Mouse (Mus musculus): ENCODE data around the gene Rpl37a. TPM values are rescaled to one million over a fixed set of nuclear protein-coding genes. Genes with fewer than 3 reads are reported as not detected.
A peak's percentile ranks its signal among the peaks of the same experiment; 100 is the strongest.

Gene Rpl37a
- polyA plus RNA-seq (2015; fragmentation: Nextera tagmentation; extraction: Ambion mirVana), result 860 and 1,102 TPM in 2 replicates

DNA sequence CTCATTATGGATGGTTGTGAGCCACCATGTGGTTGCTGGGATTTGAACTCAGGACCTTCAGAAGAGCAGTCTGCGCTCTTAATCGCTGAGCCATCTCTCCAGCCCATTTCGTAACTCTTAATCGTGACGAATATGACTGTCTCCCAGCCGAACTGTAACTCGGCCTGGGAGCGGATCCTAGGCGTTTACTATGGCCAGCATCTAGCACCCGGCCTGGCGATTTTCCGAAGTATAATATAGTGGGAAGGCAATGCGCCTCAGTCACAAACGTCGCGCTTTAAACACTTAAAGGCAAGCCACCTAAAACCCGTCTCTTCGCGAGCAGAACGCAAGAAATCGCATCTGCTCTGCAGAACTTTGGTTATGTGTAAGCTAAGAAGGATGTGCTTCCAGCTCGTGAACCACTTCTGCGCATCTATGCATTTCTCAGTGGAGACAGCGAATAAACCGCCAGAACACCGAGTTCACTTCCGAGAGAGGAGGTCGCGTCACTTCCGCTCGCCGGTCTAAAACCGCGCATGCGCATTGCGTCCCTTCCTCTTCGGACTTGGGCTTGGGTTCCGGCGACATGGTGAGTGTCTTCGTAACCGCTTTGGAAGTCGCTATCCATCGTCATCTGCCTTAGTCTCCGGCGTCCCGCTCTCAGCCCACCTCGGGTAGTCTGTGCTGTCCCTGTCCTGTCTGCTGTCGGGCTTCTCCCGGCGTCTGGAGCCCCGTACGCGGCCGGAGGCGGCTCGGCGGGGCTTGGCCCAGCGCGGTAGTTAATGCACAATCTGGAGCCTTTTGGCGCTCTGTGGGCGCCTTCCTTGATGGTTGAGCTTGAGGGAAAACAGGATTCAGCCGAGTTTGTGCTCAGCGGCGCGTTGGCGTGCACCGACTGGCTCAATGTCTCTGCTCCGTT lies at the start of gene Rpl37a:
Gene Rpl37a (plus strand): TSS at position 538 of the 901 bp plus-strand sequence.
- Histone ChIP-seq H3K9me3 (replicated peaks) (no peaks in the 10 kb centered on the region), H3K4me3 (peak within 1 kb of the TSS; percentile 81), H3K4me1 (replicated peaks) (peaks cover 20% of the 10 kb centered on the region), H3K27ac (peak within 1 kb of the TSS; percentile 89), H3K9ac (peak within 1 kb of the TSS; percentile 83), H3K36me3 (peaks cover 32% of the 10 kb centered on the region), H3K27me3 (no peaks in the 10 kb centered on the region), H3K4me2 (peak within 1 kb of the TSS; percentile 84)
- peak; percentile 87 for ATAC-seq (replicated peaks; ENCODE audit: insufficient number of reproducible peaks, insufficient read depth, low FRiP score, low read depth)
- WGBS, result 2% methylated on average over 68 of the region's 68 CpGs

DNA sequence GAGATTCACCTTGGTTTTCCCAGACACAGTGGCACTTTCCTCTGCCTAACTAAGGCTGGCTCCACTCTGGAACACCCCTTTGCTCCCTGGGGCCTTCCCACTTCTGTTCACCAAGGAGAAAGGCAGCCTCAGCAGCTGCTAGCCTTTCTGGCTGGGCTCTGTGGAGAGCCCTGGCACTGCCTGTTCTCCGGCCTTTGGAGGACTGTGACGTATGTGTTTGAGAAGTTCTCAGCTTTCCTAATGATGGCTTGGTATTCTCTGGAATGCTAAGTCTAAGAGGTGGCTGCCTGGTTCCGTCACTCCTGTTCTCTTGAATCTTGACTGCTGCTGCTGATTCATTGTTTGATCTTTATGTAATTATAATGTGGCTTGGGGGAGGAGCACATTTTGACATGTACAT lies 38.0 kb upstream of the Rpl37a start:
- no peak for ATAC-seq (replicated peaks; ENCODE audit: insufficient number of reproducible peaks, insufficient read depth, low FRiP score, low read depth)
- Histone ChIP-seq H3K4me2 (no peak overlapping the region), H3K9ac (no peak overlapping the region), H3K27me3 (no peaks in the 10 kb centered on the region), H3K4me3 (no peak overlapping the region), H3K36me3 (no peaks in the 10 kb centered on the region), H3K4me1 (replicated peaks) (no peaks in the 10 kb centered on the region), H3K9me3 (replicated peaks) (no peaks in the 10 kb centered on the region), H3K27ac (no peak overlapping the region)
- 44% methylated on average over 3 of the region's 3 CpGs for WGBS

DNA sequence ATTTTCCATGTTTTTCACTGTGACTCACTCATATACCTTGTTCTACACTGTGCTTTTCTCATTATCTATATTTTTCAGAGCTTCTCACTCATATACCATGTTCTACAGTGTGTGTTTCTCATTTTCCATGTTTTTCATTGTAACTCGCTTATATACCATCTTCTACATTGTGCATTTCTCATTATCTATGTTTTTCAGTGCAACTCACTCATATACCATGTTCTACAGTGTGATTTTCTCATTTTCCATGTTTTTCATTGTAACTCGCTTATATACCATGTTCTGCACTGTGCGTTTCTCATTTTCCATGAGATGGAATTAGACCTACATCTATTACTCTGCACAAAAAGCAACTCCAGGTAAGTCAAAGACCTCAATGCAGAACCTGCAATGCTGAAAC lies 14.8 kb upstream of the Rpl37a start:
- no peak overlapping the region for H3K4me2 ChIP-seq
- no peak for ATAC-seq (replicated peaks; ENCODE audit: insufficient number of reproducible peaks, insufficient read depth, low FRiP score, low read depth)
- no peaks in the 10 kb centered on the region for H3K4me1 ChIP-seq (replicated peaks)
- no peak overlapping the region for H3K9ac ChIP-seq
- H3K36me3 ChIP-seq, result no peaks in the 10 kb centered on the region
- H3K27ac ChIP-seq, result no peak overlapping the region
- H3K27me3 ChIP-seq, result no peaks in the 10 kb centered on the region
- 46% methylated on average over 3 of the region's 3 CpGs for WGBS
- no peak overlapping the region for H3K4me3 ChIP-seq
- H3K9me3 ChIP-seq (replicated peaks), result no peaks in the 10 kb centered on the region

DNA sequence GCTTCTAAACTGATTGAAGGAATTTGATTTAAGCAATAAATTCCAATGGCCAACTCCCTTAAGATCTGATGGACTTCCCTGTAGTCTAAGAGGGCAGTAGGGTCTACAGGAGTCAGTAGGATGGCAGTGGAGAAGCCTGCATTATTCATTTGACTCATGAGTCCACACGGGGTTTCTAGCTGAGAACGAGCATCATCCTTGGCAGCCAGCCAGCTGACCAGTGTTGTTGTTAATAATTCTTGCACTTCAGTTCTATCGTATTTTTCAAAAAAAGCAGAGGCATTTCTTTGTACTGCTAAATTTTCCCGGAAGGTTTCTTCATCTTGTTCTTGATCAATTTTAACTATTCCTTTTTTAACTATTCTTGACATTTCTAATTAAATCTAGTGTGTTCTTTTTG lies 12.4 kb upstream of the Rpl37a start:
- H3K4me3 ChIP-seq, result no peak overlapping the region
- ATAC-seq (replicated peaks; ENCODE audit: insufficient number of reproducible peaks, insufficient read depth, low FRiP score, low read depth), result no peak
- H3K4me2 ChIP-seq, result no peak overlapping the region
- 51% methylated on average over 4 of the region's 4 CpGs for WGBS
- H3K27ac ChIP-seq, result no peak overlapping the region
- no peaks in the 10 kb centered on the region for H3K27me3 ChIP-seq
- no peaks in the 10 kb centered on the region for H3K9me3 ChIP-seq (replicated peaks)
- no peaks in the 10 kb centered on the region for H3K36me3 ChIP-seq
- H3K9ac ChIP-seq, result no peak overlapping the region
- no peaks in the 10 kb centered on the region for H3K4me1 ChIP-seq (replicated peaks)

DNA sequence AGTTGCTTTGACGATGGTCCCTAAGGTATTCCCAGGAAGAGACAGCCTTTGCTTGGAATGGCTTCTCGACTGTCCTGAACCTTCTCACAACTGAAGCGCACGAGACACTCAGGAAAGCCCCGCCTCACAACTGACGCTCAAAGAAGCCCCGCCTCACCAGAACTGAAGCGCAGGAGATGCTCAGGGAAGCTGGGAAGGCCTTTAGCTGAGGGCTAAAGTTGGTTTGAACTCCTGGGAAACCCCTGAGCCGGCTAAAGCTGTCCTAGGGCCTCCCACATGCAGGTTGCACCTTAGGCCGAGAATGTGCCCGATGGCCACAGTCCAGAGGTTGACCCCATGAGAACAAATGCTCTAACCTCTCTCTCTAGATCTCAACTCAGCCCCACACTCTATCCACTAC lies 10.6 kb upstream of the Rpl37a start, which contains the start of gene Ankar:
Gene Ankar (minus strand): TSS at position 101 of the 400 bp plus-strand sequence.
- no peak within 1 kb of the TSS for H3K4me2 ChIP-seq
- H3K4me3 ChIP-seq, result no peak within 1 kb of the TSS
- no peaks in the 10 kb centered on the region for H3K36me3 ChIP-seq
- no peaks in the 10 kb centered on the region for H3K9me3 ChIP-seq (replicated peaks)
- no peaks in the 10 kb centered on the region for H3K4me1 ChIP-seq (replicated peaks)
- no peak within 1 kb of the TSS for H3K27ac ChIP-seq
- H3K9ac ChIP-seq, result no peak within 1 kb of the TSS
- WGBS, result 74% methylated on average over 11 of the region's 11 CpGs
- ATAC-seq (replicated peaks; ENCODE audit: insufficient number of reproducible peaks, insufficient read depth, low FRiP score, low read depth), result no peak
- no peaks in the 10 kb centered on the region for H3K27me3 ChIP-seq

DNA sequence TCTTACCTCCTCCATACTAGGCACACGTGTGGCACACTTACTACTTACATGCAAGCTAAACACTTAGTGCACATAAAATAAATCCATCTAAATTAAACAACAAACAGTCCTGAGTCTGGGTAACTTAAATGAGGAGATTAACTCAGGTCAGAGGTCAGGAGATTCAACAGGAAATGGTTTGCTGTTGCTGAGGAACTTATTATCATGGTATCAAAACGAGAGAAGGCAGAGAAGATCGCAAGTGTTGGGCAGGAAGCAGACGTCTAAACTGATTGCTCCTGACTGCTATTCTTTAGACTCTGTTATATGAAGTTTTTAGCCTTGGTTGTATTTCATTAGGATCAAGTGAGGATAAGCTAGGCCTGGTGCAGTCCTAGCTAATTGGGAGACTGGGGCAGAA lies 3.6 kb upstream of the Rpl37a start:
- Histone ChIP-seq H3K9me3 (replicated peaks) (no peaks in the 10 kb centered on the region), H3K4me3 (no peak overlapping the region), H3K4me1 (replicated peaks) (peaks cover 7% of the 10 kb centered on the region), H3K4me2 (no peak overlapping the region), H3K27me3 (no peaks in the 10 kb centered on the region), H3K36me3 (peaks cover 1% of the 10 kb centered on the region; the same call in 1 of the 2 replicates), H3K27ac (no peak overlapping the region), H3K9ac (no peak overlapping the region)
- 47% methylated on average over 4 of the region's 4 CpGs for WGBS
- ATAC-seq (replicated peaks; ENCODE audit: insufficient number of reproducible peaks, insufficient read depth, low FRiP score, low read depth), result no peak

DNA sequence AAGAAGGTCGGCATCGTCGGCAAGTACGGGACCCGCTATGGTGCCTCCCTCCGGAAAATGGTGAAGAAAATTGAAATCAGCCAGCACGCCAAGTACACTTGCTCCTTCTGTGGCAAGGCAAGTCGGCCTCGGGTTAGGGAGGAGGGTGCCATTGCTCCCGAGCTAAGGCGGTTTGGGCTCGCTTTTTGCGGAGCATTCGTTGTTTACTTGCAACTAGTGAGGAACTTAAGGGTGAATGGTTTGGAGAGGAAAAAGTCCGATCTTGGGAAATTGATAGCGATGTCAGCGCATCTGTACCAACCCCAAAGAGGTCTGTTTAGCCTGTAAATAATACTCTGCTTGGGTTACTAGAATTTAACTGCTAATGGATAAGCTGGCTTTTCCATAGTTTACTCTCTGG lies 594 bp downstream of the Rpl37a start:
- Histone ChIP-seq H3K9ac (peak overlapping the region; percentile 83), H3K27me3 (no peaks in the 10 kb centered on the region), H3K4me3 (peak overlapping the region; percentile 81), H3K4me1 (replicated peaks) (peaks cover 20% of the 10 kb centered on the region), H3K27ac (peak overlapping the region; percentile 89), H3K36me3 (peaks cover 32% of the 10 kb centered on the region), H3K9me3 (replicated peaks) (no peaks in the 10 kb centered on the region), H3K4me2 (peak overlapping the region; percentile 84)
- ATAC-seq (replicated peaks; ENCODE audit: insufficient number of reproducible peaks, insufficient read depth, low FRiP score, low read depth), result 0 out of 2 replicates have a peak, but pooled peaks have one; percentile 19
- under 1% methylated on average over 17 of the region's 17 CpGs for WGBS

DNA sequence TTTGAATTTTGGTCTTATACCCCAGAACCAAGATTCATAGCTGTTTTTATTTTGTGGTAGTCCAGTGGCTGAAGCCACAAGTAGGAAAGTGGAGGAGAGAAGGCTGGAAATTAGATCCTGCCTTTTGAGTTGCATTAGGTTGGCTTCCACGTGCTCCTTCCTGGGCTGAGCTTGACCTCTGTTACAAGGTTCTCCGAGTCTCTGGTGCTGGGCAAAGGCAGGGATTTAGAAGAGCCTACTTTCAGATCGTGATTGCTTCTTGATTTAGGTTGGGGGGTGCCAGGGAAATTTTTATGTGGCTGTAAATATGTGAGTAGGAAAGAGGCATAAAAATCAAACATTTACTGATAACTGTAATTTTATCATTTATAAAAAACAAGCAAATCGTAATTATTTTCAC lies 3.5 kb downstream of the Rpl37a start:
- H3K27me3 ChIP-seq, result no peaks in the 10 kb centered on the region
- no peaks in the 10 kb centered on the region for H3K9me3 ChIP-seq (replicated peaks)
- no peak overlapping the region for H3K4me3 ChIP-seq
- peaks cover 20% of the 10 kb centered on the region for H3K4me1 ChIP-seq (replicated peaks)
- no peak for ATAC-seq (replicated peaks; ENCODE audit: insufficient number of reproducible peaks, insufficient read depth, low FRiP score, low read depth)
- 72% methylated on average over 4 of the region's 4 CpGs for WGBS
- H3K27ac ChIP-seq, result no peak overlapping the region
- peaks cover 32% of the 10 kb centered on the region for H3K36me3 ChIP-seq
- no peak overlapping the region for H3K4me2 ChIP-seq
- H3K9ac ChIP-seq, result no peak overlapping the region

DNA sequence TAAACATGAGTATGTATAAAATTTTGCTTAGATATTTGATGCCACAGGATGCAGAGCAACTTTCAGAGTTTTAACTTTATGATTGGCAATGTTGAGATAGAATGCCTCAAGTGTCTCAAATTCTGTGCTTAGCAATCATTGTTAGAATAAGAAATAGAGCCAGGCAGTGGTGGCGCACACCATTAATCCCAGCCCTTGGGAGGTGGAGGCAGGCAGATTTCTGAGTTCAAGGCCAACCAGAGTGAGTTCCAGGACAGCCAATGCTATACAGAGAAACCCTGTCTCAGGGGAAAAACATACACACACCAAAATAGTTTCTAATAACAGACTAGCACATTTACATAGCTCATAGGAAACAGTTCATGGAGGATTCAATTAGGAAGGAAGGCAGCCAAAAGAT lies 4.0 kb downstream of the Rpl37a start:
- H3K27ac ChIP-seq, result no peak overlapping the region
- H3K4me3 ChIP-seq, result no peak overlapping the region
- WGBS, result 96% methylated on average over 1 of the region's 1 CpGs
- H3K4me1 ChIP-seq (replicated peaks), result peaks cover 20% of the 10 kb centered on the region
- H3K27me3 ChIP-seq, result no peaks in the 10 kb centered on the region
- peaks cover 32% of the 10 kb centered on the region for H3K36me3 ChIP-seq
- no peak for ATAC-seq (replicated peaks; ENCODE audit: insufficient number of reproducible peaks, insufficient read depth, low FRiP score, low read depth)
- no peak overlapping the region for H3K4me2 ChIP-seq
- no peak overlapping the region for H3K9ac ChIP-seq
- no peaks in the 10 kb centered on the region for H3K9me3 ChIP-seq (replicated peaks)

DNA sequence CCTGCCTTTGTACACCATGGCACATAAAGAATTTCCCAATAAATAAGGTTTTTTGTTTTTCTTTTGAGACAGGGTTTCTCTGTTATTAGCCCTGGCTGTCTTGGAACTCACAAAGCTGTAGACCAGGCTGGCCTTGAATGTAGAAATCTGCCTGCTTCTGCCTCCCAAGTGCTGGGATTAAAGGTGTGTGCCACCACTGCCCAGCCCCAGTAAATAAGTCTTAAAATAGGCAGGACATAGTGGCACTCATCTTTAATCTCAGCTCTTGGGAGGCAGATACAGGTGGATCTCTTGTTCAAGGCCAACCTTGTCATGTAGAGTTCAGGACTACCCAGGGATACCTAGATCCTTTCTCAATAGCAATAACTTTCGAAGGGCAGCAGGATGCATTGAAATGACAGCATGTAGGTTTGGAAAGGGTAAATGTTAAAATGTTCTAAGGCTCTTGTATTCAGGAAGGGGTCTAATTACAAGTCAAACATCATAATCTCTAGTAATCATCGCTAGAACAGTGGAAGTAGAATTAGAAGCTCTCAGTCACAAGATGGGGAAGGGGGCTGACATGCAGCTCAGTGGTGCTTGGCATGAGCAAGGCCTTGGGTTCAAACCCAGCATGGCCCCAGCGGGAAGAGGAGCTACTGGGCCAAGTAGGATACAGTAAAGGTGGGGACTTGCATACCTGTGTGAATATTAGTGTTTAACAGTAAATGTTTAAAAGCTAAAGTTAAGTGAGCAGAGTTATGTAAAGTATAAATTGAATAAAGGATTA lies 4.7 kb downstream of the Rpl37a start:
- no peaks in the 10 kb centered on the region for H3K9me3 ChIP-seq (replicated peaks)
- peaks cover 32% of the 10 kb centered on the region for H3K36me3 ChIP-seq
- ATAC-seq (replicated peaks; ENCODE audit: insufficient number of reproducible peaks, insufficient read depth, low FRiP score, low read depth), result no peak
- 77% methylated on average over 3 of the region's 3 CpGs for WGBS
- H3K4me3 ChIP-seq, result no peak overlapping the region
- peaks cover 18% of the 10 kb centered on the region for H3K4me1 ChIP-seq (replicated peaks)
- no peak overlapping the region for H3K4me2 ChIP-seq
- no peak overlapping the region for H3K27ac ChIP-seq
- H3K27me3 ChIP-seq, result no peaks in the 10 kb centered on the region
- no peak overlapping the region for H3K9ac ChIP-seq

DNA sequence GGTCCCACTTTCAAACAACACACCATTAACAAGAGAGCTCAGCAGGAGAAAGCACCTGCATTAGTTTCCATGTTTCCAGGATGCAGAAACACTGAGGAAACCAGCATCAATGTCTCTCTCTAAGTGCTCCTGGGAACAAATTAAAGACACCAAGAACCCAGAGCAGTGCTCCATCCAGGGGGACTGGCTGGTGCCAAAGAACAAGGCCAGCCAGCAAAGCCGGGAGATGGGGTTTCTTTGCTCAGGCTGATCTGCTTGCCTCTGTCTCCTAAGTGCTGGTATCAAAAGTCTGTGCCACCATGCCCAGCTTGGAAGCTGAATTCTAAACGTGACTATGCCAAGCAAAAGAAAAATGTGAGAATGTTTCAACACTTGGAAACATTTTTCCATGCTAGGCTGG lies 5.3 kb downstream of the Rpl37a start:
- no peak overlapping the region for H3K9ac ChIP-seq
- ATAC-seq (replicated peaks; ENCODE audit: insufficient number of reproducible peaks, insufficient read depth, low FRiP score, low read depth), result no peak
- peaks cover 32% of the 10 kb centered on the region for H3K36me3 ChIP-seq
- H3K4me2 ChIP-seq, result no peak overlapping the region
- H3K4me3 ChIP-seq, result no peak overlapping the region
- 61% methylated on average over 2 of the region's 2 CpGs for WGBS
- peaks cover 18% of the 10 kb centered on the region for H3K4me1 ChIP-seq (replicated peaks)
- H3K9me3 ChIP-seq (replicated peaks), result no peaks in the 10 kb centered on the region
- no peaks in the 10 kb centered on the region for H3K27me3 ChIP-seq
- no peak overlapping the region; the same call in 1 of the 2 replicates for H3K27ac ChIP-seq
